ENCODE assay signal across 16 mouse cellular contexts in genomic region chr4:13469097-13469833, GRCm38 (mm10).
DNase-seq lines count a peak whose midpoint lies in the region; ATAC-seq lines count a peak whose summit lies in the region.
"Had no signal": no experiment of that assay in that cellular context is flagged by ENCODE, and none has a peak within 500 bp of the region (broad histone marks: within the 10 kb centered on the region; RNA-seq: fewer than 3 reads in every experiment).

No protein-coding gene starts in this region.

- no peaks in the 10 kb centered on the region for H3K36me3 ChIP-seq in limb, embryonic 13.5 days
- H3K36me3 ChIP-seq: heart, embryonic 10.5 days; liver, embryonic 15.5 days had no signal

- H3K27ac ChIP-seq in limb, embryonic 13.5 days = no peak overlapping the region
- H3K27ac ChIP-seq: heart, embryonic 10.5 days; liver, embryonic 15.5 days; macrophage had no signal

- H3K27me3 ChIP-seq in limb, embryonic 13.5 days = no peaks in the 10 kb centered on the region
- H3K27me3 ChIP-seq: liver, embryonic 15.5 days had no signal

- peaks cover 30% of the 10 kb centered on the region for H3K4me1 ChIP-seq in limb, embryonic 13.5 days
- H3K4me1 ChIP-seq: heart, embryonic 10.5 days; liver, embryonic 15.5 days had no signal

- no peak overlapping the region for H3K9ac ChIP-seq in limb, embryonic 13.5 days
- H3K9ac ChIP-seq: liver, embryonic 15.5 days had no signal

- no peaks in the 10 kb centered on the region for H3K9me3 ChIP-seq in limb, embryonic 13.5 days
- H3K9me3 ChIP-seq: heart, embryonic 10.5 days; liver, embryonic 15.5 days had no signal

- H3K4me2 ChIP-seq in limb, embryonic 13.5 days (replicated peaks) = peak overlapping the region; percentile 30; the same call in 1 of the 2 replicates
- H3K4me2 ChIP-seq: liver, embryonic 15.5 days had no signal

- ATAC-seq in limb, embryonic 13.5 days (ENCODE audit: low FRiP score, low read depth) = peak; percentile 81; the same call in 1 of the 2 replicates

- 20% methylated on average over 8 of the region's 8 CpGs for WGBS in limb, embryonic 13.5 days

- DNase-seq in kidney, postnatal 4 days = peak; percentile 4
- no peak for DNase-seq in kidney, adult 8-10 months
- DNase-seq in adipocyte (ENCODE audit: low spot score) = peak; percentile 7
- DNase-seq in embryo, embryonic 9.5 days (ENCODE audit: extremely low spot score) = peak; percentile 17
- no peak for DNase-seq in left cerebral cortex, adult 18-20 months (ENCODE audit: low spot score in 2 of 2)
- DNase-seq in lung, postnatal 10 days = no peak
- DNase-seq: adrenal gland, postnatal 14 days; cerebellum, adult 18-20 months; gastrocnemius, postnatal 10 days; kidney, postnatal 14 days; right cerebral cortex, adult 18-20 months had no signal

- no peak overlapping the region for H3K4me3 ChIP-seq in limb, embryonic 13.5 days
- H3K4me3 ChIP-seq: heart, embryonic 10.5 days; liver, embryonic 15.5 days; myocyte had no signal

Comparison
In these comparisons a context has a peak if more than half of its experiments do, and no peak if none do; other contexts are left out.
1. DNase-seq: peak in kidney, postnatal 4 days (2 of 2), adipocyte (single experiment) and embryo, embryonic 9.5 days (single experiment); none in kidney, adult 8-10 months (0 of 2), left cerebral cortex, adult 18-20 months (0 of 2) and lung, postnatal 10 days (single experiment).